ENCODE assay signal across 13 mouse cellular contexts in genomic region chr14:44858372-44858771, GRCm38 (mm10). TPM values are rescaled to one million over a fixed set of nuclear protein-coding genes. Genes with fewer than 3 reads are reported as not detected.
DNase-seq lines count a peak whose midpoint lies in the region; ATAC-seq and TF ChIP-seq lines count a peak whose summit lies in the region.
"Had no signal": no experiment of that assay in that cellular context is flagged by ENCODE, and none has a peak within 500 bp of the region (broad histone marks: within the 10 kb centered on the region; RNA-seq: fewer than 3 reads in every experiment).

No protein-coding gene starts in this region.

- H3K4me3 ChIP-seq in heart, embryonic 10.5 days: peak overlapping the region; percentile 54
- H3K4me3 ChIP-seq in embryonic facial prominence, embryonic 10.5 days: peak overlapping the region; percentile 54
- H3K4me3 ChIP-seq in hindbrain, postnatal 0 days (ENCODE audit: low read length): peak overlapping the region; percentile 28
- peak overlapping the region; percentile 43 for H3K4me3 ChIP-seq in midbrain, embryonic 16.5 days (ENCODE audit: low read depth, low read length)

- TF ChIP-seq CTCF in hindbrain, postnatal 0 days (IDR thresholded peaks at IDR 0.05; ENCODE audit: low read depth): no peak

- H3K4me1 ChIP-seq in heart, embryonic 10.5 days: peaks cover 11% of the 10 kb centered on the region
- peaks cover 16% of the 10 kb centered on the region for H3K4me1 ChIP-seq in embryonic facial prominence, embryonic 10.5 days
- no peaks in the 10 kb centered on the region for H3K4me1 ChIP-seq in hindbrain, postnatal 0 days (ENCODE audit: insufficient read depth, low read length)
- peaks cover 3% of the 10 kb centered on the region; the same call in 1 of the 2 replicates for H3K4me1 ChIP-seq in midbrain, embryonic 16.5 days (ENCODE audit: control insufficient read depth, insufficient read depth, low read length)

- no peaks in the 10 kb centered on the region for H3K36me3 ChIP-seq in heart, embryonic 10.5 days
- no peaks in the 10 kb centered on the region for H3K36me3 ChIP-seq in embryonic facial prominence, embryonic 10.5 days (replicated peaks)
- H3K36me3 ChIP-seq in hindbrain, postnatal 0 days (ENCODE audit: insufficient read depth, low read length): no peaks in the 10 kb centered on the region
- no peaks in the 10 kb centered on the region for H3K36me3 ChIP-seq in midbrain, embryonic 16.5 days (ENCODE audit: control insufficient read depth, insufficient read depth, low read length)

- no peak overlapping the region for H3K9ac ChIP-seq in hindbrain, postnatal 0 days (replicated peaks; ENCODE audit: low read length)
- peak overlapping the region; percentile 67; the same call in 1 of the 2 replicates for H3K9ac ChIP-seq in midbrain, embryonic 16.5 days (ENCODE audit: low read depth, low read length)

- no peak for DNase-seq in heart, embryonic 10.5 days (ENCODE audit: low spot score)
- no peak for DNase-seq in heart, adult 11 months
- DNase-seq in embryonic facial prominence, embryonic 10.5 days (ENCODE audit: low spot score): peak; percentile 20
- DNase-seq in hindbrain, postnatal 0 days (ENCODE audit: low spot score): no peak
- DNase-seq in right cerebral cortex, postnatal 4 days: no peak
- no peak for DNase-seq in Muller cell, postnatal 12 days (ENCODE audit: inconsistent ontology term)
- no peak for DNase-seq in T-cell, adult 2 months (ENCODE audit: low spot score)
- DNase-seq: adrenal gland, postnatal 14 days; cerebellum, postnatal 25 days; gastrocnemius, postnatal 36 days; right cerebral cortex, adult 18-20 months had no signal

- H3K27ac ChIP-seq in heart, embryonic 10.5 days: no peak overlapping the region
- H3K27ac ChIP-seq in embryonic facial prominence, embryonic 10.5 days (replicated peaks): no peak overlapping the region
- no peak overlapping the region for H3K27ac ChIP-seq in hindbrain, postnatal 0 days
- no peak overlapping the region for H3K27ac ChIP-seq in midbrain, embryonic 16.5 days (ENCODE audit: low read length)

- H3K4me2 ChIP-seq in hindbrain, postnatal 0 days (ENCODE audit: low read depth, low read length): peak overlapping the region; percentile 50
- H3K4me2 ChIP-seq in midbrain, embryonic 16.5 days (ENCODE audit: low read length): peak overlapping the region; percentile 71

- WGBS in heart, embryonic 10.5 days: 10% methylated on average over 12 of the region's 12 CpGs
- WGBS in embryonic facial prominence, embryonic 10.5 days: 7% methylated on average over 12 of the region's 12 CpGs
- 15% methylated on average over 12 of the region's 12 CpGs for WGBS in hindbrain, postnatal 0 days
- 16% methylated on average over 12 of the region's 12 CpGs for WGBS in midbrain, embryonic 16.5 days

- H3K9me3 ChIP-seq in heart, embryonic 10.5 days: no peaks in the 10 kb centered on the region
- no peaks in the 10 kb centered on the region for H3K9me3 ChIP-seq in embryonic facial prominence, embryonic 10.5 days
- H3K9me3 ChIP-seq in hindbrain, postnatal 0 days (ENCODE audit: low read length): no peaks in the 10 kb centered on the region
- H3K9me3 ChIP-seq in midbrain, embryonic 16.5 days (replicated peaks; ENCODE audit: control insufficient read depth, low read length, poor library complexity, severe bottlenecking): no peaks in the 10 kb centered on the region

- ATAC-seq in hindbrain, postnatal 0 days: peak; percentile 39
- ATAC-seq in midbrain, embryonic 16.5 days: peak; percentile 11; the same call in 1 of the 2 replicates
- ATAC-seq: lung, postnatal 0 days had no signal

- H3K27me3 ChIP-seq in heart, embryonic 10.5 days (ENCODE audit: insufficient read depth, poor library complexity, severe bottlenecking): peaks cover 35% of the 10 kb centered on the region
- peaks cover 44% of the 10 kb centered on the region for H3K27me3 ChIP-seq in embryonic facial prominence, embryonic 10.5 days (replicated peaks; ENCODE audit: low read depth, poor library complexity, severe bottlenecking)
- peaks cover 7% of the 10 kb centered on the region; the same call in 1 of the 2 replicates for H3K27me3 ChIP-seq in hindbrain, postnatal 0 days (ENCODE audit: insufficient read depth, low read length)
- peaks cover 9% of the 10 kb centered on the region for H3K27me3 ChIP-seq in midbrain, embryonic 16.5 days (ENCODE audit: control insufficient read depth, insufficient read depth, low read depth, low read length)

RNA-seq across cellular contexts. Expression of gene Ptgdr, which starts 0.8 kb away (rescaled TPM):
- polyA plus RNA-seq in heart, embryonic 10.5 days (2016; fragmentation: Nextera tagmentation; extraction: Ambion mirVana): 0.04 TPM in 1 of 2 replicates, not detected in the other
- polyA plus RNA-seq in embryonic facial prominence, embryonic 10.5 days (2016; fragmentation: Nextera tagmentation; extraction: Ambion mirVana): not detected in 2 replicates
- 1.0 and 1.7 TPM in 2 replicates for total RNA-seq in hindbrain, postnatal 0 days (2014; rRNA removed)
- polyA plus RNA-seq in hindbrain, postnatal 0 days (2015; fragmentation: Nextera tagmentation; extraction: Ambion mirVana): 0.59 and 0.86 TPM in 2 replicates
- 0.46 and 0.87 TPM in 2 replicates for polyA plus RNA-seq in midbrain, embryonic 16.5 days (2015; fragmentation: Nextera tagmentation; extraction: Ambion mirVana)
- total RNA-seq: adrenal gland, postnatal 14 days; gastrocnemius, postnatal 36 days had no signal
